8 mouse cellular contexts compared by ENCODE assay signal in genomic region chr13:97241787-97242280, GRCm38 (mm10). TPM values are rescaled to one million over a fixed set of nuclear protein-coding genes. Genes with fewer than 3 reads are reported as not detected.
A peak's percentile ranks its signal among the peaks of the same experiment; 100 is the strongest.
DNase-seq lines count a peak whose midpoint lies in the region; ATAC-seq lines count a peak whose summit lies in the region.

No protein-coding gene starts in this region.

- 0% methylated on average over 20 of the region's 20 CpGs for WGBS in kidney, embryonic 14.5 days
- WGBS in hindbrain, embryonic 11.5 days = under 1% methylated on average over 20 of the region's 20 CpGs
- under 1% methylated on average over 20 of the region's 20 CpGs for WGBS in midbrain, embryonic 13.5 days

- peaks cover 40% of the 10 kb centered on the region for H3K4me1 ChIP-seq in kidney, embryonic 14.5 days (ENCODE audit: control insufficient read depth, insufficient read depth, low read length)
- H3K4me1 ChIP-seq in hindbrain, embryonic 11.5 days (replicated peaks; ENCODE audit: control insufficient read depth, insufficient read depth, low read length) = peaks cover 20% of the 10 kb centered on the region
- peaks cover 80% of the 10 kb centered on the region for H3K4me1 ChIP-seq in midbrain, embryonic 13.5 days (replicated peaks)

- H3K9me3 ChIP-seq in kidney, embryonic 14.5 days (ENCODE audit: control insufficient read depth, low read length) = no peaks in the 10 kb centered on the region
- H3K9me3 ChIP-seq in hindbrain, embryonic 11.5 days (ENCODE audit: control insufficient read depth, low read length) = no peaks in the 10 kb centered on the region
- no peaks in the 10 kb centered on the region for H3K9me3 ChIP-seq in midbrain, embryonic 13.5 days

- H3K4me3 ChIP-seq in kidney, embryonic 14.5 days (ENCODE audit: low read length) = peak overlapping the region; percentile 89
- H3K4me3 ChIP-seq in hindbrain, embryonic 11.5 days (ENCODE audit: low read depth, low read length) = peak overlapping the region; percentile 94
- peak overlapping the region; percentile 96 for H3K4me3 ChIP-seq in midbrain, embryonic 13.5 days (replicated peaks)

- peaks cover 23% of the 10 kb centered on the region for H3K36me3 ChIP-seq in kidney, embryonic 14.5 days (ENCODE audit: control insufficient read depth, insufficient read depth, low read length)
- H3K36me3 ChIP-seq in hindbrain, embryonic 11.5 days (ENCODE audit: control insufficient read depth, insufficient read depth, low read length) = peaks cover 6% of the 10 kb centered on the region
- peaks cover 21% of the 10 kb centered on the region for H3K36me3 ChIP-seq in midbrain, embryonic 13.5 days

- no peaks in the 10 kb centered on the region for H3K27me3 ChIP-seq in kidney, embryonic 14.5 days (ENCODE audit: control insufficient read depth, insufficient read depth, low read length)
- no peaks in the 10 kb centered on the region for H3K27me3 ChIP-seq in hindbrain, embryonic 11.5 days (ENCODE audit: control insufficient read depth, insufficient read depth, low read length)
- H3K27me3 ChIP-seq in midbrain, embryonic 13.5 days = no peaks in the 10 kb centered on the region

- H3K27ac ChIP-seq in kidney, embryonic 14.5 days (ENCODE audit: low read depth, low read length) = peak overlapping the region; percentile 98
- H3K27ac ChIP-seq in hindbrain, embryonic 11.5 days (ENCODE audit: low read depth, low read length) = peak overlapping the region; percentile 98
- peak overlapping the region; percentile 97 for H3K27ac ChIP-seq in midbrain, embryonic 13.5 days

- peak overlapping the region; percentile 95 for H3K9ac ChIP-seq in kidney, embryonic 14.5 days (ENCODE audit: low read depth, low read length)
- H3K9ac ChIP-seq in hindbrain, embryonic 11.5 days (ENCODE audit: low read depth, low read length) = peak overlapping the region; percentile 93
- peak overlapping the region; percentile 95 for H3K9ac ChIP-seq in midbrain, embryonic 13.5 days (replicated peaks)

- DNase-seq in kidney, adult 8-10 months = no peak
- DNase-seq in adipocyte (ENCODE audit: low spot score) = peak; percentile 49
- no peak for DNase-seq in hindbrain, embryonic 11.5 days (ENCODE audit: low spot score)
- no peak for DNase-seq in cerebellum, postnatal 36 days
- no peak for DNase-seq in kidney, adult 9 months

- peak overlapping the region; percentile 97 for H3K4me2 ChIP-seq in kidney, embryonic 14.5 days (replicated peaks; ENCODE audit: low read depth, low read length)
- peak overlapping the region; percentile 86 for H3K4me2 ChIP-seq in hindbrain, embryonic 11.5 days (replicated peaks; ENCODE audit: low read depth, low read length)
- H3K4me2 ChIP-seq in midbrain, embryonic 13.5 days (replicated peaks) = peak overlapping the region; percentile 86

- ATAC-seq in kidney, embryonic 14.5 days (ENCODE audit: low FRiP score, low TSS enrichment) = no peak
- no peak for ATAC-seq in hindbrain, embryonic 11.5 days (ENCODE audit: low FRiP score)
- ATAC-seq in midbrain, embryonic 13.5 days = no peak
- ATAC-seq in frontal cortex, adult (ENCODE audit: low TSS enrichment) = no peak

RNA-seq across cellular contexts. Expression of gene Enc1, which starts 0.9 kb away (rescaled TPM):
- 14.2 and 14.6 TPM in 2 replicates for polyA plus RNA-seq in kidney, embryonic 14.5 days (2014; fragmentation: Nextera tagmentation; extraction: Ambion mirVana)
- 34.8 and 45.9 TPM in 2 replicates for polyA plus RNA-seq in hindbrain, embryonic 11.5 days (2014; fragmentation: Nextera tagmentation; extraction: Ambion mirVana)
- 50.2 and 52.1 TPM in 2 replicates for polyA plus RNA-seq in midbrain, embryonic 13.5 days (2015; fragmentation: Nextera tagmentation; extraction: Ambion mirVana)

RNA-seq across cellular contexts. Expression of gene Hexb, which starts 43.7 kb away (rescaled TPM):
- 25.3 and 31.3 TPM in 2 replicates for polyA plus RNA-seq in kidney, embryonic 14.5 days (2014; fragmentation: Nextera tagmentation; extraction: Ambion mirVana)
- 26.6 and 28.7 TPM in 2 replicates for polyA plus RNA-seq in hindbrain, embryonic 11.5 days (2014; fragmentation: Nextera tagmentation; extraction: Ambion mirVana)
- polyA plus RNA-seq in midbrain, embryonic 13.5 days (2015; fragmentation: Nextera tagmentation; extraction: Ambion mirVana) = 26.1 and 26.4 TPM in 2 replicates
